Mouse (Mus musculus) CH12.LX (cell line): ENCODE results near the gene Adgra1.

Source experiments
- BHLHE40 ChIP-seq: IDR thresholded peaks from 2 replicates; pipeline ENCODE4 v1.6.1; 2011; ENCODE audit warnings: mild to moderate bottlenecking, low read depth, low read length, improper control_type of control experiment
- CHD2 ChIP-seq: IDR thresholded peaks from 2 replicates; pipeline ENCODE4 v1.6.1; 2011; ENCODE audit warnings: low read length, improper control_type of control experiment
- CTCF ChIP-seq, 2 experiments: IDR thresholded peaks in 1 of 2; conservative IDR thresholded peaks in 1 of 2; 2 replicates each; pipeline ENCODE4 v1.5.1; 2011 to 2012; ENCODE audit warnings: low read depth in 2 of 2, low read length in 2 of 2, improper control_type of control experiment in 1 of 2, inconsistent platforms in 1 of 2, mild to moderate bottlenecking in 1 of 2, moderate library complexity in 1 of 2
- EP300 ChIP-seq: IDR thresholded peaks from 2 replicates; pipeline ENCODE4 v1.6.1; 2011; ENCODE audit warnings: low read length, improper control_type of control experiment
- IRF4 ChIP-seq: IDR thresholded peaks from 2 replicates; pipeline ENCODE4 v1.6.1; 2014; ENCODE audit warnings: low read depth, mild to moderate bottlenecking, inconsistent platforms, low read length, improper control_type of control experiment
- KAT2A ChIP-seq: IDR thresholded peaks from 2 replicates; pipeline ENCODE4 v1.6.1; 2012; ENCODE audit warnings: low read length, improper control_type of control experiment, inconsistent platforms; ENCODE audit not compliant: insufficient replicate concordance
- MEF2A ChIP-seq: IDR thresholded peaks from 2 replicates; pipeline ENCODE4 v1.6.1; 2014; ENCODE audit warnings: low read depth, mild to moderate bottlenecking, inconsistent platforms, low read length, improper control_type of control experiment, borderline replicate concordance
- POLR2A ChIP-seq: IDR thresholded peaks from 2 replicates; pipeline ENCODE4 v1.6.1; 2011; ENCODE audit warnings: low read depth, mild to moderate bottlenecking, improper control_type of control experiment, low read length
- SMC3 ChIP-seq: IDR thresholded peaks from 2 replicates; pipeline ENCODE4 v1.6.1; 2011; ENCODE audit warnings: low read depth, low read length, improper control_type of control experiment
- TBP ChIP-seq: conservative IDR thresholded peaks from 2 replicates; pipeline ENCODE4 v1.6.1; 2011; ENCODE audit warnings: low read depth, low read length, improper control_type of control experiment
- ZC3H11A ChIP-seq: IDR thresholded peaks from 2 replicates; pipeline ENCODE4 v1.6.1; 2012; ENCODE audit warnings: low read depth, mild to moderate bottlenecking, inconsistent platforms, low read length, improper control_type of control experiment
- ZMIZ1 ChIP-seq: IDR thresholded peaks from 2 replicates; pipeline ENCODE4 v1.6.1; 2012; ENCODE audit warnings: low read depth, mild to moderate bottlenecking, inconsistent platforms, low read length, improper control_type of control experiment
- ZNF384 ChIP-seq: IDR thresholded peaks from 2 replicates; pipeline ENCODE4 v1.6.1; 2012; ENCODE audit warnings: low read depth, low read length, improper control_type of control experiment, inconsistent platforms

DNA sequence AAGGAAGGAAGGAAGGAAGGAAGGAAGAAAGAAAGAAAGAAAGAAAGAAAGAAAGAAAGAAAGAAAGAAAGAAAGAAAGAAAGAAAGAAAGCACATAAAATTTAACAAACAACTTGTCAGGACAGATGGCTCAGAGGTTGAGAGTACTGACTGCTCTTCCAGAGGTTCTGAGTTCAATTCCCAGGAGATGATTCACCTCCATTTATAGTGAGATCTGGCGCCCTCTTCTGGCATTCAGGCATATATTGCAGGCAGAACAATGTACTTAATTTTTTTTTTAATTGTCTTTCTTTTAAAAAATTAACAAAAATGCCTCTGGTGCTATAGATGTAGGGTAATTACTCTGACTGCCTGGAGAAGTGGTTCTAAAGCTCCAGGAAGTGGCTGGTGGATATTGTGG, 82.4 kb downstream of the Adgra1 start:
- TF ChIP-seq KAT2A (0 out of 2 replicates have a peak, but pooled peaks have one; percentile 12), CTCF (conservative IDR thresholded peaks at IDR 0.05 in 1 of 2, IDR thresholded peaks at IDR 0.05 in 1 of 2; ENCODE audit: low read depth in 2 of 2, low read length in 2 of 2) (peak; percentile 31 to 74), ZC3H11A (no peak), MEF2A (no peak), EP300 (no peak), TBP (peak; percentile 75; the same call in 1 of the 2 replicates), CHD2 (no peak), ZMIZ1 (0 out of 2 replicates have a peak, but pooled peaks have one; percentile 10), SMC3 (peak; percentile 55), ZNF384 (peak; percentile 87), IRF4 (0 out of 2 replicates have a peak, but pooled peaks have one; percentile 3), BHLHE40 (no peak), POLR2A (no peak)
